Mouse (Mus musculus) hindbrain, embryonic 12.5 days (tissue): ENCODE measurements at regions not wholly inside any gene's neighbourhood (a gene's known extent, or its start where the extent isn't known, plus 50 kb on each side); places are given as distances from the start of the nearest gene placed in this dataset.
A peak's percentile ranks its signal among the peaks of the same experiment; 100 is the strongest.

ENCODE experiments used
- ATAC-seq: fragments of 200-750 bp; cut with Nextera tagmentation; 2 replicates; pipeline ENCODE4 v1.8.0; 2017; ENCODE audit warnings: moderate TSS enrichment; ENCODE audit not compliant: low FRiP score
- H3K27ac ChIP-seq: fragments of 300-500 bp; sonication (generic); 2 replicates; pipeline ENCODE4 v1.5.1; 2016; ENCODE audit warnings: mild to moderate bottlenecking
- H3K27me3 ChIP-seq: fragments of 300-500 bp; sonication (generic); 2 replicates; pipeline ENCODE4 v1.6.1; 2016; ENCODE audit warnings: mild to moderate bottlenecking
- H3K36me3 ChIP-seq: fragments of 300-500 bp; sonication (generic); 2 replicates; pipeline ENCODE4 v1.6.1; 2016; ENCODE audit warnings: mild to moderate bottlenecking
- H3K4me1 ChIP-seq: fragments of 300-500 bp; sonication (generic); 2 replicates; pipeline ENCODE4 v1.6.1; 2016
- H3K4me2 ChIP-seq: fragments of 300-500 bp; sonication (generic); replicated peaks from 2 replicates; pipeline ENCODE4 v1.6.1; 2016; ENCODE audit warnings: mild to moderate bottlenecking
- H3K4me3 ChIP-seq: fragments of 300-500 bp; sonication (generic); 2 replicates; pipeline ENCODE4 v1.5.1; 2016; ENCODE audit warnings: mild to moderate bottlenecking
- H3K9ac ChIP-seq: fragments of 300-500 bp; sonication (generic); 2 replicates; pipeline ENCODE4 v1.6.1; 2016; ENCODE audit warnings: mild to moderate bottlenecking, moderate library complexity
- H3K9me3 ChIP-seq: fragments of 300-500 bp; sonication (generic); replicated peaks from 2 replicates; pipeline ENCODE4 v1.6.1; 2016; ENCODE audit warnings: mild to moderate bottlenecking
- WGBS: fragments of 180-500 bp; shearing (Covaris S2); methylation state at CpG from one replicate; pipeline ENCODE4 v1.1.7; 2016; 5-methylcytosine and 5-hydroxymethylcytosine counted together

GRCm38 (mm10) chr19:52661009-52661408 lies 379.0 kb downstream of the Xpnpep1 start:
- no peak overlapping the region for H3K9ac ChIP-seq
- H3K4me1 ChIP-seq = no peaks in the 10 kb centered on the region
- ATAC-seq = no peak
- H3K9me3 ChIP-seq = no peaks in the 10 kb centered on the region
- no peak overlapping the region for H3K4me3 ChIP-seq
- WGBS = 75% methylated on average over 5 of the region's 5 CpGs
- H3K36me3 ChIP-seq = no peaks in the 10 kb centered on the region
- H3K4me2 ChIP-seq = no peak overlapping the region
- H3K27ac ChIP-seq = no peak overlapping the region
- no peaks in the 10 kb centered on the region for H3K27me3 ChIP-seq

- Histone ChIP-seq H3K4me2 (no peak overlapping the region), H3K9me3 (no peaks in the 10 kb centered on the region), H3K27ac (peak overlapping the region; percentile 12; the same call in 1 of the 2 replicates), H3K4me1 (peaks cover 2% of the 10 kb centered on the region; the same call in 1 of the 2 replicates), H3K9ac (no peak overlapping the region), H3K27me3 (no peaks in the 10 kb centered on the region), H3K36me3 (no peaks in the 10 kb centered on the region), H3K4me3 (no peak overlapping the region)
- ATAC-seq = peak; percentile 78
- WGBS = 48% methylated on average over 17 of the region's 17 CpGs
Observed at GRCm38 (mm10) chr19:52647066-52648046, 383.3 kb downstream of the Ins1 start.

GRCm38 (mm10) chr19:52640228-52640627 lies 376.1 kb downstream of the Ins1 start:
- no peak for ATAC-seq
- WGBS = 53% methylated on average over 5 of the region's 5 CpGs
- no peaks in the 10 kb centered on the region for H3K9me3 ChIP-seq

GRCm38 (mm10) chr19:52632501-52632900 lies 368.4 kb downstream of the Ins1 start:
- Histone ChIP-seq H3K4me1 (no peaks in the 10 kb centered on the region), H3K9me3 (no peaks in the 10 kb centered on the region), H3K4me2 (no peak overlapping the region), H3K9ac (no peak overlapping the region), H3K36me3 (no peaks in the 10 kb centered on the region), H3K27me3 (no peaks in the 10 kb centered on the region), H3K4me3 (no peak overlapping the region), H3K27ac (no peak overlapping the region)
- 70% methylated on average over 4 of the region's 4 CpGs for WGBS
- no peak for ATAC-seq

More at GRCm38 (mm10) chr19:52640228-52640627, 376.1 kb downstream of the Ins1 start:
- no peak overlapping the region for H3K9ac ChIP-seq
- no peak overlapping the region for H3K4me3 ChIP-seq
- H3K27me3 ChIP-seq = no peaks in the 10 kb centered on the region
- no peak overlapping the region for H3K27ac ChIP-seq
- H3K4me1 ChIP-seq = no peaks in the 10 kb centered on the region
- H3K4me2 ChIP-seq = no peak overlapping the region
- no peaks in the 10 kb centered on the region for H3K36me3 ChIP-seq

- no peaks in the 10 kb centered on the region for H3K9me3 ChIP-seq
- H3K27ac ChIP-seq = no peak overlapping the region
- no peak for ATAC-seq
- H3K36me3 ChIP-seq = no peaks in the 10 kb centered on the region
- no peak overlapping the region for H3K4me2 ChIP-seq
- 80% methylated on average over 5 of the region's 5 CpGs for WGBS
- H3K4me3 ChIP-seq = no peak overlapping the region
- no peaks in the 10 kb centered on the region for H3K27me3 ChIP-seq
- no peaks in the 10 kb centered on the region for H3K4me1 ChIP-seq
- H3K9ac ChIP-seq = no peak overlapping the region
Observed at GRCm38 (mm10) chr19:52624310-52624709, 360.2 kb downstream of the Ins1 start.

- Histone ChIP-seq H3K4me3 (no peak overlapping the region), H3K4me2 (no peak overlapping the region), H3K27ac (no peak overlapping the region), H3K9me3 (no peaks in the 10 kb centered on the region), H3K9ac (no peak overlapping the region), H3K4me1 (no peaks in the 10 kb centered on the region), H3K27me3 (no peaks in the 10 kb centered on the region), H3K36me3 (no peaks in the 10 kb centered on the region)
- no peak for ATAC-seq
Observed at GRCm38 (mm10) chr19:52623496-52623895, 359.4 kb downstream of the Ins1 start.

- Histone ChIP-seq H3K4me2 (no peak overlapping the region), H3K9ac (no peak overlapping the region), H3K9me3 (no peaks in the 10 kb centered on the region), H3K4me1 (no peaks in the 10 kb centered on the region), H3K4me3 (no peak overlapping the region), H3K27me3 (no peaks in the 10 kb centered on the region), H3K27ac (no peak overlapping the region), H3K36me3 (no peaks in the 10 kb centered on the region)
- WGBS = 87% methylated on average over 5 of the region's 5 CpGs
- no peak for ATAC-seq
Observed at GRCm38 (mm10) chr19:52613353-52613752, 349.3 kb downstream of the Ins1 start.

- H3K4me1 ChIP-seq = no peaks in the 10 kb centered on the region
- H3K4me2 ChIP-seq = no peak overlapping the region
- H3K9ac ChIP-seq = no peak overlapping the region
- WGBS = 70% methylated on average over 3 of the region's 3 CpGs
- no peaks in the 10 kb centered on the region for H3K36me3 ChIP-seq
- H3K27ac ChIP-seq = no peak overlapping the region
- H3K4me3 ChIP-seq = no peak overlapping the region
- H3K27me3 ChIP-seq = no peaks in the 10 kb centered on the region
- no peaks in the 10 kb centered on the region for H3K9me3 ChIP-seq
- no peak for ATAC-seq
Observed at GRCm38 (mm10) chr19:52606859-52607258, 342.8 kb downstream of the Ins1 start.

GRCm38 (mm10) chr19:52600410-52600809 lies 336.3 kb downstream of the Ins1 start:
- Histone ChIP-seq H3K4me3 (no peak overlapping the region), H3K9me3 (no peaks in the 10 kb centered on the region), H3K27me3 (no peaks in the 10 kb centered on the region), H3K4me2 (no peak overlapping the region), H3K27ac (no peak overlapping the region), H3K9ac (no peak overlapping the region), H3K4me1 (no peaks in the 10 kb centered on the region), H3K36me3 (no peaks in the 10 kb centered on the region)
- 44% methylated on average over 3 of the region's 3 CpGs for WGBS
- ATAC-seq = no peak

GRCm38 (mm10) chr19:52565401-52565800 lies 301.3 kb downstream of the Ins1 start:
- H3K9me3 ChIP-seq = no peaks in the 10 kb centered on the region
- no peak for ATAC-seq
- H3K4me2 ChIP-seq = no peak overlapping the region
- no peaks in the 10 kb centered on the region for H3K36me3 ChIP-seq
- no peaks in the 10 kb centered on the region for H3K4me1 ChIP-seq
- H3K4me3 ChIP-seq = no peak overlapping the region
- H3K27ac ChIP-seq = no peak overlapping the region
- no peaks in the 10 kb centered on the region for H3K27me3 ChIP-seq
- 88% methylated on average over 4 of the region's 4 CpGs for WGBS
- no peak overlapping the region for H3K9ac ChIP-seq

GRCm38 (mm10) chr19:52534758-52535157 lies 270.7 kb downstream of the Ins1 start:
- whole genome bisulfite sequencing = 11% methylated on average over 4 of the region's 4 CpGs
- Histone ChIP-seq H3K4me1 (0 out of 2 replicates have a peak, but pooled peaks cover 2% of the 10 kb centered on the region), H3K9me3 (no peaks in the 10 kb centered on the region), H3K27me3 (no peaks in the 10 kb centered on the region), H3K9ac (no peak overlapping the region), H3K36me3 (no peaks in the 10 kb centered on the region), H3K27ac (no peak overlapping the region), H3K4me2 (no peak overlapping the region), H3K4me3 (no peak overlapping the region)
- ATAC-seq = no peak; the same call in 1 of the 2 replicates

GRCm38 (mm10) chr19:52525509-52525908 lies 261.4 kb downstream of the Ins1 start:
- Histone ChIP-seq H3K9ac (no peak overlapping the region), H3K27me3 (no peaks in the 10 kb centered on the region), H3K36me3 (no peaks in the 10 kb centered on the region), H3K4me1 (no peaks in the 10 kb centered on the region), H3K9me3 (peaks cover 5% of the 10 kb centered on the region; the same call in 1 of the 2 replicates), H3K4me3 (no peak overlapping the region), H3K4me2 (no peak overlapping the region), H3K27ac (no peak overlapping the region)
- WGBS = 96% methylated on average over 5 of the region's 5 CpGs
- no peak for ATAC-seq

GRCm38 (mm10) chr19:52503331-52503730 lies 239.2 kb downstream of the Ins1 start:
- no peak overlapping the region for H3K4me3 ChIP-seq
- H3K4me2 ChIP-seq = no peak overlapping the region
- no peak for ATAC-seq
- no peaks in the 10 kb centered on the region for H3K36me3 ChIP-seq
- H3K9ac ChIP-seq = no peak overlapping the region
- no peaks in the 10 kb centered on the region for H3K4me1 ChIP-seq
- no peaks in the 10 kb centered on the region for H3K27me3 ChIP-seq
- no peak overlapping the region for H3K27ac ChIP-seq
- 75% methylated on average over 4 of the region's 4 CpGs for WGBS
- H3K9me3 ChIP-seq = no peaks in the 10 kb centered on the region
